Mouse (Mus musculus): ENCODE results near the gene Palld. TPM values are rescaled to one million over a fixed set of nuclear protein-coding genes. Genes with fewer than 3 reads are reported as not detected.

The Palld gene
- 100 to 1,000 TPM; 116 to 127 TPM for total RNA-seq (2021)
- long read RNA-seq, experiment 1, full-length matches to known transcripts, result 16 of 69 reads
- long read RNA-seq, experiment 1, partial matches to known transcripts, result 39 of 69 reads
- long read RNA-seq, experiment 1, other reads (novel, unspliced or antisense), result 14 of 69 reads
- long read RNA-seq, experiment 2, full-length matches to known transcripts, result 15 of 82 reads
- long read RNA-seq, experiment 2, partial matches to known transcripts, result 31 of 82 reads
- long read RNA-seq, experiment 2, other reads (novel, unspliced or antisense), result 36 of 82 reads

GRCm38 (mm10) chr8:61902521-61902920 is at the start of gene Palld:
Palld (minus strand) TSS chr8:61902690.
- intact Hi-C loops (cut with DNase I; ENCODE audit: low total_unique reads), result no loop called here
- DNase-seq, result no peak

GRCm38 (mm10) chr8:61937576-61937975 is 35.1 kb upstream of the Palld start:
- intact Hi-C loops (cut with DNase I; ENCODE audit: low total_unique reads), result no loop called here
- DNase-seq, result no peak

- intact Hi-C loops (cut with DNase I; ENCODE audit: low total_unique reads), result no loop called here
- DNase-seq, result no peak
Measured at GRCm38 (mm10) chr8:61933243-61933642, 30.8 kb upstream of the Palld start.

GRCm38 (mm10) chr8:61927777-61928494 is 25.4 kb upstream of the Palld start, which contains the start of gene Ddx60:
Ddx60 (plus strand) TSS chr8:61928087.
- intact Hi-C loops (cut with DNase I; ENCODE audit: low total_unique reads), result no loop called here
- DNase-seq, result peak; percentile 67

- intact Hi-C loops (cut with DNase I; ENCODE audit: low total_unique reads), result no loop called here
- DNase-seq, result no peak
Measured at GRCm38 (mm10) chr8:61924518-61924917, 22.0 kb upstream of the Palld start.

- DNase-seq, result no peak
- intact Hi-C loops (cut with DNase I; ENCODE audit: low total_unique reads), result no loop called here
Measured at GRCm38 (mm10) chr8:61921454-61922054, 19.1 kb upstream of the Palld start.

GRCm38 (mm10) chr8:61920389-61920788 is 17.9 kb upstream of the Palld start:
- DNase-seq, result no peak
- intact Hi-C loops (cut with DNase I; ENCODE audit: low total_unique reads), result no loop called here

- no peak for DNase-seq
- intact Hi-C loops (cut with DNase I; ENCODE audit: low total_unique reads), result no loop called here
Measured at GRCm38 (mm10) chr8:61919145-61919788, 16.8 kb upstream of the Palld start.

GRCm38 (mm10) chr8:61917287-61917686 is 14.8 kb upstream of the Palld start:
- no peak for DNase-seq
- intact Hi-C loops (cut with DNase I; ENCODE audit: low total_unique reads), result no loop called here

- DNase-seq, result no peak
- intact Hi-C loops (cut with DNase I; ENCODE audit: low total_unique reads), result no loop called here
Measured at GRCm38 (mm10) chr8:61913957-61914356, 11.5 kb upstream of the Palld start.

GRCm38 (mm10) chr8:61912817-61913216 is 10.3 kb upstream of the Palld start:
- intact Hi-C loops (cut with DNase I; ENCODE audit: low total_unique reads), result no loop called here

GRCm38 (mm10) chr8:61909313-61909712 is 6.8 kb upstream of the Palld start:
- no peak for DNase-seq
- intact Hi-C loops (cut with DNase I; ENCODE audit: low total_unique reads), result no loop called here

More at GRCm38 (mm10) chr8:61912817-61913216, 10.3 kb upstream of the Palld start:
- no peak for DNase-seq

GRCm38 (mm10) chr8:61908303-61909215 is 6.1 kb upstream of the Palld start:
- intact Hi-C loops (cut with DNase I; ENCODE audit: low total_unique reads), result no loop called here
- DNase-seq, result peak; percentile 82

- DNase-seq, result no peak
- intact Hi-C loops (cut with DNase I; ENCODE audit: low total_unique reads), result no loop called here
Measured at GRCm38 (mm10) chr8:61901028-61901717, 1.3 kb downstream of the Palld start.

GRCm38 (mm10) chr8:61897402-61897801 is 5.1 kb downstream of the Palld start:
- no peak for DNase-seq
- intact Hi-C loops (cut with DNase I; ENCODE audit: low total_unique reads), result loop anchor here (10.0 kb wide), 1 partner anchor 157 kb away; no protein-coding TSS in a partner anchor

GRCm38 (mm10) chr8:61896742-61897141 is 5.7 kb downstream of the Palld start:
- intact Hi-C loops (cut with DNase I; ENCODE audit: low total_unique reads), result loop anchor here (10.0 kb wide), 1 partner anchor 158 kb away; no protein-coding TSS in a partner anchor
- no peak for DNase-seq

GRCm38 (mm10) chr8:61894062-61894461 is 8.4 kb downstream of the Palld start:
- intact Hi-C loops (cut with DNase I; ENCODE audit: low total_unique reads), result loop anchor here (10.0 kb wide), 1 partner anchor 161 kb away; no protein-coding TSS in a partner anchor
- DNase-seq, result peak; percentile 40

- intact Hi-C loops (cut with DNase I; ENCODE audit: low total_unique reads), result loop anchor here (5.0 to 10.0 kb wide), 2 partner anchors 173 to 335 kb away; no protein-coding TSS in a partner anchor
- DNase-seq, result no peak
Measured at GRCm38 (mm10) chr8:61877607-61878006, 24.9 kb downstream of the Palld start.
